Mouse (Mus musculus) midbrain, embryonic 13.5 days (tissue): ENCODE results near the gene Runx2. TPM values are rescaled to one million over a fixed set of nuclear protein-coding genes. Genes with fewer than 3 reads are reported as not detected.

Source experiments
- ATAC-seq: fragments of 200-750 bp; cut with Nextera tagmentation; 2 replicates; pipeline ENCODE4 v1.8.0; 2017; ENCODE audit warnings: mild to moderate bottlenecking, moderate TSS enrichment, moderate library complexity
- H3K27ac ChIP-seq: fragments of 300-500 bp; sonication (generic); 2 replicates; pipeline ENCODE4 v1.5.1; 2015; ENCODE audit warnings: inconsistent platforms, mild to moderate bottlenecking, moderate library complexity
- H3K27me3 ChIP-seq: fragments of 300-500 bp; sonication (generic); 2 replicates; pipeline ENCODE4 v1.6.1; 2015; ENCODE audit warnings: mild to moderate bottlenecking, inconsistent platforms
- H3K36me3 ChIP-seq: fragments of 300-500 bp; sonication (generic); 2 replicates; pipeline ENCODE4 v1.6.1; 2015; ENCODE audit warnings: mild to moderate bottlenecking, inconsistent platforms
- H3K4me1 ChIP-seq: fragments of 300-500 bp; sonication (generic); replicated peaks from 2 replicates; pipeline ENCODE4 v1.6.1; 2015; ENCODE audit warnings: inconsistent platforms
- H3K4me2 ChIP-seq: fragments of 300-500 bp; sonication (generic); replicated peaks from 2 replicates; pipeline ENCODE4 v1.6.1; 2015; ENCODE audit warnings: moderate library complexity, mild to moderate bottlenecking, inconsistent platforms
- H3K4me3 ChIP-seq: fragments of 300-500 bp; sonication (generic); replicated peaks from 2 replicates; pipeline ENCODE4 v1.5.1; 2015; ENCODE audit warnings: mild to moderate bottlenecking, inconsistent platforms
- H3K9ac ChIP-seq: fragments of 300-500 bp; sonication (generic); replicated peaks from 2 replicates; pipeline ENCODE4 v1.6.1; 2015; ENCODE audit warnings: mild to moderate bottlenecking, inconsistent platforms
- H3K9me3 ChIP-seq: fragments of 300-500 bp; sonication (generic); 2 replicates; pipeline ENCODE4 v1.6.1; 2016; ENCODE audit warnings: mild to moderate bottlenecking, inconsistent platforms
- WGBS: fragments of 180-500 bp; shearing (Covaris S2); methylation state at CpG from one replicate; pipeline ENCODE4 v1.1.7; 2015; 5-methylcytosine and 5-hydroxymethylcytosine counted together
- polyA plus RNA-seq: library from polyadenylated mRNA; unstranded; fragments of >200 nt; fragmentation: Nextera tagmentation; extraction: Ambion mirVana; gene quantifications from 2 replicates; pipeline ENCODE4 v1.2.1, GENCODE M21; 2015

Runx2 gene
- polyA plus RNA-seq, 1 experiment from 2014 or later, result 0.77 TPM

DNA sequence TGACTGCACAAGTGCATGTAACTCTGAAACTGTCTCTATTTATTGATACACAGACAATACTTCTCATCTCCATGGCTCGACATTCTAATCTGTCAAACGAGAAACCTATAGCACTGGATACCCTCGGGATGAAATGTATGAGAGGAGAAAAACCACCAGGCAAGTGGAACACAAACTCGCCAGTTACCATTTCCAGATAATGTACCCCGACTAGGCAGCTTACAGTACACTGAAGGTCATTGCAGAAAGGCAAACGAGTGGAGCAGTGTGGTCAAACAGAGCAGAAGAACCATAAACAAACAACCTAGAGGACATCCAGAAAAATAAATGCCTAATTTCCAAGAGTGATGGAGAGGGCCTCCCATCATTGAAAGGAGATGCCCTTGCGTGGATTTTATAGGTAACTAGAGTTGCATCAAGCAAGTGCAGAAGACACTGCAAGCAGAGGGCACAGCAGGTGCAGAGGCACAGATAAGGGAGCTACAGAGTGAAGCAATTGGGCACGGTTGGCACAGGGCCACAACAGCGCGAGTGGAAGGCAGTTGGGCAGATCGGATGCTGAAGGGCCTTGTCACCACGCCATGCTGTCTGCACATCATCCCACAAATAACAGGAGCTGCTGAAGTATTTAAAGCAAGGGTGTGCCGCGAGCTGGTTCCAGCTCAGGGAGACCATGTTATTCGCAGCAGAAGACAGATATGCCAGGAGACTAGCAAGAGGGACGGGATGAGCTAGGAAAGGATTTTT lies 142.5 kb downstream of the Runx2 start:
- WGBS, result 86% methylated on average over 16 of the region's 16 CpGs
- Histone ChIP-seq H3K9ac (no peak overlapping the region), H3K27ac (no peak overlapping the region), H3K4me1 (peaks cover 9% of the 10 kb centered on the region), H3K27me3 (peaks cover 35% of the 10 kb centered on the region), H3K9me3 (no peaks in the 10 kb centered on the region), H3K36me3 (no peaks in the 10 kb centered on the region), H3K4me2 (no peak overlapping the region), H3K4me3 (no peak overlapping the region)
- ATAC-seq, result no peak

DNA sequence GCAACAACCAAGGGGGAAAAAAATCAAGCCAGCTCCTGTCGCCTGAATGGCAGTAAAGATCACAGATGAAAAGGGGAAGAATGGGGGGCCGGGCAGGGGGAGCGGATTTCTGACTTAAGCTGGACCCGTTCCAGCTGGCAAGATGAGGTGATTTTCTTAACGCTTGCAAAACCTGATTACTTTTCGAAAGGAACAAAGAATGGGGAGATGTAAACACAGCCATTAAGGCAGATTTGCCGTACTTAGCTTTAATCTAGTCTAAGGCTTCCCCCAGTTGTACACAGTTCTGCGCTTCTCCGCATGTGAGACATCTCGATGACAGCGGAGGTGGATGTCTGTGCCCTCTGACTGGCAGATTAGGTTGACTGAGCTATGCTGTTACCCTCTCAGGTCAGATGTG lies 144.6 kb downstream of the Runx2 start:
- Histone ChIP-seq H3K36me3 (no peaks in the 10 kb centered on the region), H3K4me1 (peaks cover 9% of the 10 kb centered on the region), H3K27me3 (peaks cover 37% of the 10 kb centered on the region), H3K27ac (no peak overlapping the region), H3K9me3 (no peaks in the 10 kb centered on the region), H3K9ac (no peak overlapping the region), H3K4me2 (peak overlapping the region; percentile 33), H3K4me3 (no peak overlapping the region)
- 9% methylated on average over 11 of the region's 11 CpGs for WGBS
- ATAC-seq, result 0 out of 2 replicates have a peak, but pooled peaks have one; percentile 27

DNA sequence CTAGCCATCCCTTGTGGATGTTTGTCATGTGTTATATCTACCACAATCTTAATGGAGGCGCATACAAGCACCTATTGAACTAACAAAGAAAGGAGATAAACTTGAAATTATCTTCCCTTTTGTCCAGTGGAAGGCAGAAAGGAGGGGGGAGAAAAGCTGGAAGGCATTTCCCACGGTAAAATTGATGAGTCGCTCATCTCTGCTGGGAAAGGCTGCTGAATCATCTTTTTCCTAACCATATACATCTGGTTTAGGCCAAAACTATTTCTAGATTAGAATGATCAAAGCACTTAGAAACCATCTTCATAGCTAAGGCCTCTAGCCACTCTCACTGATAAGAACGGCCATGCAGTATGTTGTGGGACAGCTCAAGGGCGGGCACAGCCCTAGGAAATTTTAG lies 147.3 kb downstream of the Runx2 start:
- Histone ChIP-seq H3K27ac (no peak overlapping the region), H3K4me1 (peaks cover 9% of the 10 kb centered on the region), H3K36me3 (no peaks in the 10 kb centered on the region), H3K27me3 (peaks cover 26% of the 10 kb centered on the region), H3K9ac (no peak overlapping the region), H3K4me2 (no peak overlapping the region), H3K4me3 (no peak overlapping the region), H3K9me3 (no peaks in the 10 kb centered on the region)
- ATAC-seq, result no peak
- WGBS, result 85% methylated on average over 5 of the region's 5 CpGs

DNA sequence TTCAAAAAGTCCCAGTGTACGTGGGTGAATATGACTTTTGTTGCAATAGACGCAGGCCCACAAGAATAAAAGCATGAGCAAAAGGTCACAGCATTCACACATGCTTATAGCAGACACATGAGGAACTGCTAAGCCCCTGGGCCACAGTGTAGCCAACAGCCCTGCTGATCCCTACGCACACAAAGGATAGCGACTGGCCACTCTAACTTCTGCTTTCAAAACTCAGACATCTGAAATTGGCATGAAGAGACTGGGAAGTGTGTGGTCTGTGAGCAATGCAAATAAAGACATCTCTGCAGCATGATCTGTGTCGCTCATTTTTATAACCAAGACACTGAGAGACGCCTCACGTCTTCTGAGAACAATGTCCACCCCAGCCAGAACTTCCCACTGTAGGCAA lies 150.7 kb downstream of the Runx2 start:
- Histone ChIP-seq H3K4me2 (no peak overlapping the region), H3K27me3 (peaks cover 8% of the 10 kb centered on the region; the same call in 1 of the 2 replicates), H3K9me3 (no peaks in the 10 kb centered on the region), H3K4me3 (no peak overlapping the region), H3K27ac (no peak overlapping the region), H3K4me1 (no peaks in the 10 kb centered on the region), H3K36me3 (no peaks in the 10 kb centered on the region), H3K9ac (no peak overlapping the region)
- no peak for ATAC-seq
- WGBS, result 55% methylated on average over 7 of the region's 7 CpGs

DNA sequence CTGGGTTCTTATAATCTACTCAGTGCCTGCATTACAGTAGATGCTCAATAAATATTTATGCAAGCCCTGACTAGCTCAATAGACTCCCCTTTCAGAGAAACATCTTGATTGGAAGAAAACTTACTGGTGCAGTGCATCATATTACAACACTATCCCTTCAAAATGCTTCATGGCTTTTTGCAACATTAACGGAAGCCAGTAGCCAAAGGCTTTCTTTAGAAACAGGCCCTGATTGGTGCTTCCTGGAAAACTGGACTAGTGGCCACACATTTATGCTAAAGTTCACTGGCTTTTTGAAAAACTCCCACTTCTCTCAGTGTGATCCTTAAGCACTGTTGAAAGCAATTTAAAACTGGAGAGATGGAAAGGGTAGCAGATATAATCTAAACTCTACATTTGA lies 151.4 kb downstream of the Runx2 start:
- no peak overlapping the region for H3K4me3 ChIP-seq
- H3K36me3 ChIP-seq, result no peaks in the 10 kb centered on the region
- H3K9ac ChIP-seq, result no peak overlapping the region
- no peak for ATAC-seq
- 92% methylated on average over 1 of the region's 1 CpGs for WGBS
- H3K4me2 ChIP-seq, result no peak overlapping the region
- H3K4me1 ChIP-seq, result no peaks in the 10 kb centered on the region
- no peaks in the 10 kb centered on the region for H3K9me3 ChIP-seq
- no peak overlapping the region for H3K27ac ChIP-seq
- H3K27me3 ChIP-seq, result peaks cover 6% of the 10 kb centered on the region; the same call in 1 of the 2 replicates

DNA sequence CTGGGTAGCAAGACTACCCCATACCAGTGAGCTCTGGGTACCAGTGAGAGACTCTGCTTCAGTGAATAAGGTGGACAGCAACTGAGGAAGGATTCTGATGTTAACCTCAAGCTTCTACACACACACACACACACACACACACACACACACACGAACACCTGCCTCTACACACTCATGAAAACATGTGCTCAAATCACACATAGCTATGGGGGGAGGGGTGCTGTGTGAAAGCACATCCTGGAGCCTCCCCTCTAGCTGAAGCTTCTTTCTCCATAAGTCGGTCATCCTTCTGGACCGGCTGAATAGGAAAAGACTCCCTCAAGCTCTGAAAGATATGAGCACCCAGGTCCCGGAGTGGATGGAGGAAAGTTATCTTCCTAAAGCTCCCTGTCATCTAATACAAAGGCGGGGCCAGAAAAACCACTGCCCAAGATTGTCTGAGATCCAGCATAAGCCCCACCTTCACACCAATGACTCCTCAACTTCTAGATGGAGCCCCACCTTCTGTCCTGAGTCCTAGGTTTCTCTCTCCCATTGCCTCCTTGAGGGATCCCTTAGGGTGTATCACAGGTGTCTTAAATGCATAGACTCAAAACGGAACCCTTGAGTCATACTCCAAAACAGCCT lies 152.4 kb downstream of the Runx2 start:
- no peaks in the 10 kb centered on the region for H3K4me1 ChIP-seq
- no peak overlapping the region for H3K27ac ChIP-seq
- no peak overlapping the region for H3K9ac ChIP-seq
- H3K9me3 ChIP-seq, result no peaks in the 10 kb centered on the region
- H3K4me3 ChIP-seq, result no peak overlapping the region
- H3K4me2 ChIP-seq, result no peak overlapping the region
- peaks cover 3% of the 10 kb centered on the region; the same call in 1 of the 2 replicates for H3K27me3 ChIP-seq
- no peaks in the 10 kb centered on the region for H3K36me3 ChIP-seq
- WGBS, result 89% methylated on average over 6 of the region's 6 CpGs
- ATAC-seq, result no peak

DNA sequence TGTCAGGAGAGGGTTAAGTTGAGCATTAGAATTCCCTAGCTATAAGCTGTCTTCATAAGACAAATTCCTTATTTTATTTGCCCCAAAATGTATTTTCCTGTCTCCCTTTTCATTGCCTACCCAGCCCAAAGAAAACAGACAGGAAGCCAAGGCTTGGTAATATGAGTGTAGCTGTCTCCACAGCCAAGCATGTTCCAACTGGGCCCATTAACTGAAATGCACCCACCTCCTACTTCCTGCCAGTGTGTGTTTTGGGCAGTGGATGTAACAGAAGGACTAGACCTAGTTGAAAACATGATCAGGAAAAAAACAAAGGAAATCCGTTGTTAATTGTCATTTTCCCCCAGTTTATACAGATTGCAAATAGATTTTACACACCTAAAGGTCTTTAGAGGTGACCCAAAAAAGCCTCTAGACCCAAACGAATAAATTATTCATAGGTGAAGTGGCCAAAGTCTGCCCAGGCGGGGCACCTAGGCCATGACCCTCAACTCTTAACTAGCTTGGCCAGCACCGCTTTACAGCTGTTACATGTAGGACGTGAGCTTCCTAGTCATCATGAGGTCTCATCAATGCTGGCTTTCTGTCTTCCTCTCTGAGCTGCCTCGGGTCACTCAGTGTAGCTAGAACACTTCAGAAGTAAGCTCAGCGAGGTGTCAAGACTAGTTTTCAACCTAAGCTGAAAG lies 154.3 kb downstream of the Runx2 start:
- no peak overlapping the region for H3K4me3 ChIP-seq
- H3K4me1 ChIP-seq, result no peaks in the 10 kb centered on the region
- H3K9ac ChIP-seq, result no peak overlapping the region
- no peak overlapping the region for H3K4me2 ChIP-seq
- WGBS, result 82% methylated on average over 7 of the region's 7 CpGs
- H3K36me3 ChIP-seq, result no peaks in the 10 kb centered on the region
- H3K9me3 ChIP-seq, result no peaks in the 10 kb centered on the region
- no peak for ATAC-seq
- no peak overlapping the region for H3K27ac ChIP-seq
- H3K27me3 ChIP-seq, result no peaks in the 10 kb centered on the region

DNA sequence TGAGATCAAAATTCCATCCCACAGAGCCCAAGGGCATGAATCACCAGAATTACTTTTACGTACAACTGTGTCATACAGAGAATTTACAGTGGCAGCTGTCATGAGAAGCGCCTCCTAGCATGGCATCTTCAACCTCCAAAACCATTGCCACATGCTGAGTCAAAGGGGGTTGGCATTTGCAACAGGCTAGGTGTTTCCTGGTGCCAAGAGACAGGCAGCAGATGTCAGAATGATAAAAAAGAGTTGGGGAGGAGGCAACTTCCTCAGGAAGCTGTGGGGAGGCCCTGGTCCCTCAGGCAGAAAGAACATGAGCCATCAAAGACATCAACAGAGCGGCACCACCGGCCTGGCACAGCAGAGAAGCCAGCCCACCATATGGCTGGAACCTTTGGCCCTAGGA lies 160.1 kb downstream of the Runx2 start:
- H3K4me2 ChIP-seq, result no peak overlapping the region
- 91% methylated on average over 4 of the region's 4 CpGs for WGBS
- no peaks in the 10 kb centered on the region for H3K4me1 ChIP-seq
- H3K36me3 ChIP-seq, result no peaks in the 10 kb centered on the region
- no peak overlapping the region for H3K27ac ChIP-seq
- H3K9me3 ChIP-seq, result no peaks in the 10 kb centered on the region
- H3K9ac ChIP-seq, result no peak overlapping the region
- H3K27me3 ChIP-seq, result no peaks in the 10 kb centered on the region
- no peak overlapping the region for H3K4me3 ChIP-seq
- ATAC-seq, result no peak

DNA sequence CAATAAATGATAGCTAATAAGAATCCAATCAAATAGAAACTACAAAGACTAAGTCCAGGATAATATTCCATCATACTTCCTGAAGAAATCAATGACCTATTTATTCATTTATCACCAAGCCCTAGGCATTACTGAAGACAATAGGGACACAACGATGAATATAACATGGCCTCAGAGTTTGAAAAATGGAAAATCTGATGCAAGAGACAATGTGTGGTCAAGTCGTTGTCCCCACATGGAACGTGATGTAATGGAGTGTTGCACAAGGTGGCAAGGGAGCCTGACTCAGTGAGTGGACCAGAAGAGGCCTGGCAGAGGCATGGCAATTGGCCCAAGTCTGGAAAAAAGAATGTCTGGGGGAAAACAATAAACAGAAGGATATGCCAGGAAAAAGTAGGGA lies 161.5 kb downstream of the Runx2 start:
- no peak for ATAC-seq
- Histone ChIP-seq H3K27ac (no peak overlapping the region), H3K9me3 (no peaks in the 10 kb centered on the region), H3K4me1 (0 out of 2 replicates have a peak, but pooled peaks cover 6% of the 10 kb centered on the region), H3K4me3 (no peak overlapping the region), H3K9ac (no peak overlapping the region), H3K27me3 (no peaks in the 10 kb centered on the region), H3K4me2 (no peak overlapping the region), H3K36me3 (no peaks in the 10 kb centered on the region)
- 88% methylated on average over 3 of the region's 3 CpGs for WGBS

DNA sequence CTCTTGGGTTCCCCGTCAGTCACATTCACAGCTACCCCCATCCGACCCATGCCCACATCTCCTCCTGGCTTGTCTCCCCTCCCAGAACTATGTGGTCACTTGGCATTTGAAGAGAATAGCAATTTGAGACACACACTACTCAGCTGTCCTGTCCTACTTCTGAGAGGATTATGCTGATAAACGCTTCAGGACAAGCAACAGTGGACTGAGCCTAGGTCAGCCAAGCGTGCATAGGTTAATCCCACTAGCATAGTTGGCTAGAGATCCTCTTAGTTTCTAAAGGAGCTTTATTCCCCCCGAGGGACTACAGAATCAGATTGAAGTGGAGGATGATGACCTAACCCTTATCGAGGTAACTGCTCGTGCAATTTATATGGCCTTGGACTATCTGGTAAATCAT lies 162.5 kb downstream of the Runx2 start:
- Histone ChIP-seq H3K36me3 (no peaks in the 10 kb centered on the region), H3K9ac (no peak overlapping the region), H3K9me3 (no peaks in the 10 kb centered on the region), H3K4me3 (no peak overlapping the region), H3K27ac (no peak overlapping the region), H3K4me2 (no peak overlapping the region), H3K27me3 (no peaks in the 10 kb centered on the region), H3K4me1 (0 out of 2 replicates have a peak, but pooled peaks cover 6% of the 10 kb centered on the region)
- no peak for ATAC-seq
- 25% methylated on average over 7 of the region's 7 CpGs for WGBS

DNA sequence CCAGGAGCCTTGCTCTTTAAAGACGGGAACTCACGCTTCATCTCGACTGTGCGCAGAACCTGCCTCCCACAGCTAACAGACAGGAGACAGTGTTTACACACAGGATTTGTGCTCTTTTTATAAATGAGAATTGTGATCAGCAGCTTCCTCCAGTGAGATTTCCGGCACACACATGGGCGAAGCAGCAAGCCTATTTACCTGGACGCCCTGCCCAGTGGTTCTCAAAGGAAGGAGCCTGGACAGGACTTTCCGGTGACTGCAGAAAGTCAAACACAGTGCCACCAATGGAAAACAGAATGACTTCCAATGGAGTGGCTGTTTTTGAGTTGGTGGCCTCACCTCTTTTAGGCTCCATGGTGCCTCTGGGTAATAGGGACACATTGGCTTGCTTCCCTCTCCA lies 163.0 kb downstream of the Runx2 start:
- Histone ChIP-seq H3K36me3 (no peaks in the 10 kb centered on the region), H3K4me1 (0 out of 2 replicates have a peak, but pooled peaks cover 6% of the 10 kb centered on the region), H3K9me3 (no peaks in the 10 kb centered on the region), H3K9ac (no peak overlapping the region), H3K4me2 (no peak overlapping the region), H3K27me3 (no peaks in the 10 kb centered on the region), H3K27ac (no peak overlapping the region), H3K4me3 (no peak overlapping the region)
- 65% methylated on average over 8 of the region's 8 CpGs for WGBS
- ATAC-seq, result no peak

DNA sequence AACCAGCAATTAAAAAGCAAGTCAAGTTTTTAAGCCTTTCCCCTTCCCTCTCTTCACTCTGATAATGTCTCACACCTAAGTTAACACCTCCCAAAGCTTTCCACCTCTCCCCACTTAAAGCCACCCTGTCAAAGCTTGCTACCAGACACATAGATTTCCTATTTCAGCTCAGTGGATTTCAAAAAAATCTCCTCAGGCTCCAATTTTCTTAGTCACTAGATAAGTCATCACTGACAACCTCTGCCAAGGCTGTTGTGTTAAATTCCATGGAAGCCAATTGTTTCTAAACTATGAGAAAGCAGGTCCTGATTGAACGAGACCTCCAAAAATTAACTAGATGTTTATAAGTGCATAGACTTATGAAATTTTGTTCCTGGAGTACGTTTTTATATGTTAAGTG lies 164.2 kb downstream of the Runx2 start:
- WGBS, result 87% methylated on average over 2 of the region's 2 CpGs
- H3K9ac ChIP-seq, result no peak overlapping the region
- no peak overlapping the region for H3K4me3 ChIP-seq
- ATAC-seq, result no peak
- H3K27me3 ChIP-seq, result no peaks in the 10 kb centered on the region
- H3K9me3 ChIP-seq, result no peaks in the 10 kb centered on the region
- H3K36me3 ChIP-seq, result no peaks in the 10 kb centered on the region
- H3K27ac ChIP-seq, result no peak overlapping the region
- H3K4me2 ChIP-seq, result no peak overlapping the region
- H3K4me1 ChIP-seq, result 0 out of 2 replicates have a peak, but pooled peaks cover 6% of the 10 kb centered on the region
